Mouse (Mus musculus) midbrain, embryonic 14.5 days (tissue): Measurements from ENCODE around the gene Lpcat3. TPM values are rescaled to one million over a fixed set of nuclear protein-coding genes. Genes with fewer than 3 reads are reported as not detected.

Source experiments
- ATAC-seq: fragments of 200-750 bp; cut with Nextera tagmentation; 2 replicates; pipeline ENCODE4 v1.8.0; 2017; ENCODE audit warnings: moderate number of reproducible peaks, moderate library complexity; ENCODE audit not compliant: low FRiP score, low TSS enrichment
- DNase-seq: peaks from one replicate; pipeline ENCODE4 v3.0.0-alpha.2; 2015
- H3K27ac ChIP-seq: fragments of 300-500 bp; sonication (generic); replicated peaks from 2 replicates; pipeline ENCODE4 v1.5.1; 2014; ENCODE audit warnings: mild to moderate bottlenecking, low read depth, low read length, moderate library complexity
- H3K27me3 ChIP-seq: fragments of 300-500 bp; sonication (generic); 2 replicates; pipeline ENCODE4 v1.6.1; 2014; ENCODE audit warnings: low read length, control low read depth, mixed read lengths; ENCODE audit not compliant: control insufficient read depth, insufficient read depth
- H3K36me3 ChIP-seq: fragments of 300-500 bp; sonication (generic); 2 replicates; pipeline ENCODE4 v1.6.1; 2014; ENCODE audit warnings: low read length, control low read depth; ENCODE audit not compliant: control insufficient read depth, insufficient read depth
- H3K4me1 ChIP-seq: fragments of 300-500 bp; sonication (generic); 2 replicates; pipeline ENCODE4 v1.6.1; 2014; ENCODE audit warnings: mild to moderate bottlenecking, antibody characterized with exemption, low read length, control low read depth; ENCODE audit not compliant: control insufficient read depth, insufficient read depth
- H3K4me2 ChIP-seq: fragments of 300-500 bp; sonication (generic); 2 replicates; pipeline ENCODE4 v1.6.1; 2014; ENCODE audit warnings: mild to moderate bottlenecking, low read length, moderate library complexity
- H3K4me3 ChIP-seq: fragments of 300-500 bp; sonication (generic); replicated peaks from 2 replicates; pipeline ENCODE4 v1.5.1; 2014; ENCODE audit warnings: low read depth, low read length
- H3K9ac ChIP-seq: fragments of 300-500 bp; sonication (generic); replicated peaks from 2 replicates; pipeline ENCODE4 v1.6.1; 2014; ENCODE audit warnings: mild to moderate bottlenecking, low read length, moderate library complexity
- H3K9me3 ChIP-seq: fragments of 300-500 bp; sonication (generic); 2 replicates; pipeline ENCODE4 v1.6.1; 2016; ENCODE audit warnings: low read length, control low read depth, mixed read lengths; ENCODE audit not compliant: control insufficient read depth
- WGBS: fragments of 180-500 bp; shearing (Covaris S2); extraction: QIAGEN DNeasy Blood & Tissue Kit; methylation state at CpG from one replicate; pipeline ENCODE4 v1.1.7; 2014; 5-methylcytosine and 5-hydroxymethylcytosine counted together
- polyA plus RNA-seq: library from polyadenylated mRNA; unstranded; fragments of >200 nt; fragmentation: Nextera tagmentation; extraction: Ambion mirVana; gene quantifications from 2 replicates; pipeline ENCODE4 v1.2.1, GENCODE M21; 2014

Gene Lpcat3
- polyA plus RNA-seq, 1 experiment from 2014 or later: 34.6 TPM

GRCm38 (mm10) chr6:124708289-124708889, 45.6 kb downstream of the Lpcat3 start:
- 96% methylated on average over 10 of the region's 10 CpGs for WGBS

GRCm38 (mm10) chr6:124711824-124712782, 49.3 kb downstream of the Lpcat3 start, which contains the start of the genes Emg1 and Phb2:
Emg1 (minus strand) TSS chr6:124712178.
Phb2 (plus strand) TSS chr6:124712336.
- H3K4me1 ChIP-seq: peaks cover 28% of the 10 kb centered on the region
- WGBS: under 1% methylated on average over 74 of the region's 76 CpGs
- H3K36me3 ChIP-seq: peaks cover 45% of the 10 kb centered on the region
- H3K27ac ChIP-seq: peak within 1 kb of the TSS; percentile 81
- peak within 1 kb of the TSS; percentile 66 for H3K4me2 ChIP-seq
- no peaks in the 10 kb centered on the region for H3K27me3 ChIP-seq
- H3K9me3 ChIP-seq: no peaks in the 10 kb centered on the region
- peak within 1 kb of the TSS; percentile 90 for H3K9ac ChIP-seq
- DNase-seq (peak; percentile 99), ATAC-seq (peak; percentile 98)
- H3K4me3 ChIP-seq: peak within 1 kb of the TSS; percentile 94

More at GRCm38 (mm10) chr6:124708289-124708889, 45.6 kb downstream of the Lpcat3 start:
- Histone ChIP-seq H3K9ac (no peak overlapping the region), H3K4me1 (peaks cover 24% of the 10 kb centered on the region), H3K9me3 (no peaks in the 10 kb centered on the region), H3K27ac (no peak overlapping the region), H3K27me3 (no peaks in the 10 kb centered on the region), H3K36me3 (peaks cover 40% of the 10 kb centered on the region), H3K4me2 (no peak overlapping the region), H3K4me3 (no peak overlapping the region)
- no peak for DNase-seq
- ATAC-seq: no peak

DNA sequence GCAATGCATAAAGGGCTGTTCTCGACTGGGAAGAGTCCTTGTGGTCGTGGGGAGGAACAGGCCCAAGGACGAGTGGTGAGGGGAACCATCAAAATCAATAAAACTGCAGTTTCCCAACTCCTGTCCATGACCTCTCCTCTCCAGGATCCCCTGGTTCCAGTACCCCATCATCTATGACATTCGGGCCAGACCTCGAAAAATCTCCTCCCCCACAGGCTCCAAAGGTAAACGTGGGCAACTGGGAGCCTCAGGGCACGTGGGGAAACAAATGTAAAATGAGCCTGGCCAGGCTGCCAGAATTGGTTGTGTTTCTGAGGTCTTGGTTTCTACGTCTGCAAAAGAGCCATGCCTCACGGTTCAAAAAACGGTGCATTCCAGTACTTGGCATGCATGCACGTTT, 50.1 kb downstream of the Lpcat3 start:
- Histone ChIP-seq H3K36me3 (peaks cover 49% of the 10 kb centered on the region), H3K4me1 (peaks cover 28% of the 10 kb centered on the region), H3K4me2 (peak overlapping the region; percentile 66), H3K27ac (no peak overlapping the region), H3K9me3 (no peaks in the 10 kb centered on the region), H3K9ac (peak overlapping the region; percentile 90), H3K4me3 (peak overlapping the region; percentile 94), H3K27me3 (no peaks in the 10 kb centered on the region)
- 23% methylated on average over 11 of the region's 11 CpGs for WGBS
- DNase-seq (no peak), ATAC-seq (no peak)

- Histone ChIP-seq H3K4me1 (peaks cover 10% of the 10 kb centered on the region), H3K27ac (no peak overlapping the region), H3K27me3 (no peaks in the 10 kb centered on the region), H3K36me3 (peaks cover 42% of the 10 kb centered on the region), H3K9me3 (no peaks in the 10 kb centered on the region), H3K9ac (no peak overlapping the region), H3K4me3 (no peak overlapping the region), H3K4me2 (no peak overlapping the region)
- DNase-seq (peak; percentile 81), ATAC-seq (no peak)
- WGBS: 62% methylated on average over 20 of the region's 20 CpGs
These were observed 54.1 kb downstream of the Lpcat3 start for GRCm38 (mm10) chr6:124716864-124717490.

DNA sequence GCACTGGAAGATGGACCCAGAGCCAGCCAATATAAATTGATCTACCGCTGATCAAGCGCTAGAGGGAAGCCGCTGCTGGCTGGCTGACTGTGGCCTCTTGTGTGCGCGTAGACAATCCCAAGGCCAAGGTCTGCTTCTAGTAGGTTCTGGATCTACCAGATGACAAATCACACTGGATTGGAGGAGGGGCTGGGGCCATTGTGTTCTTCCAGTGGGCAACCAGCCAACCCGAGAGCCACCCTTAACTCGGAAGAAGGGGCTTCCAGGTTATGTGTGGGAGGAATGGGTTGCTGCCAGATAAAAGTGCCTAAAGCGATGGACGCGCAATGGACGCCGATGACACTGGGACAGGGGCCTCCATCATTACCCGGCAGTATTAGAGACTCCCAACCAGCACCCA, 55.1 kb downstream of the Lpcat3 start:
- H3K4me1 ChIP-seq: peaks cover 8% of the 10 kb centered on the region
- ATAC-seq (no peak), DNase-seq (no peak)
- H3K9ac ChIP-seq: no peak overlapping the region
- no peak overlapping the region for H3K4me3 ChIP-seq
- H3K27ac ChIP-seq: no peak overlapping the region
- WGBS: 89% methylated on average over 13 of the region's 13 CpGs
- H3K9me3 ChIP-seq: no peaks in the 10 kb centered on the region
- H3K36me3 ChIP-seq: peaks cover 42% of the 10 kb centered on the region
- no peak overlapping the region for H3K4me2 ChIP-seq
- H3K27me3 ChIP-seq: no peaks in the 10 kb centered on the region

DNA sequence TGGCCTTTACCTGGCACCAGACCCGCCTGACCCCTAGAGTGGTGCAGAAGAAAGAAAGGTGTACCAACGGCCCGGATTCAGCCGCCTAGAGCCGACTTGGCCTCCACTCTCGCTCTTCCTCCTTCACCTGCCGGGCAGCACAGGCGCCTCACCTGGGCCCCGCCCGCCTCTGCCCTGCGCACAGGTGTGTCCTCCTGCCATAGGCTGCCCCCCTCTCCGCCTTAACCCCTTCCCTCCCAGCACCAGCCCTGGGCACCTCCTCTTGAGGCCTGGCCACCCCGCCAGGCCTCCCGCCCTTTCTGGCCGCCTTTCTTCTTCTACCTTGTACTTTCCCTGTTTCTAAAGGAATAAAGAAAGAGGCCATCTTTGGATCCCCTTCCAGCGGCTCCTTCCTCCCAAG, 55.9 kb downstream of the Lpcat3 start:
- H3K4me1 ChIP-seq: peaks cover under 1% of the 10 kb centered on the region; the same call in 1 of the 2 replicates
- no peak overlapping the region for H3K9ac ChIP-seq

DNA sequence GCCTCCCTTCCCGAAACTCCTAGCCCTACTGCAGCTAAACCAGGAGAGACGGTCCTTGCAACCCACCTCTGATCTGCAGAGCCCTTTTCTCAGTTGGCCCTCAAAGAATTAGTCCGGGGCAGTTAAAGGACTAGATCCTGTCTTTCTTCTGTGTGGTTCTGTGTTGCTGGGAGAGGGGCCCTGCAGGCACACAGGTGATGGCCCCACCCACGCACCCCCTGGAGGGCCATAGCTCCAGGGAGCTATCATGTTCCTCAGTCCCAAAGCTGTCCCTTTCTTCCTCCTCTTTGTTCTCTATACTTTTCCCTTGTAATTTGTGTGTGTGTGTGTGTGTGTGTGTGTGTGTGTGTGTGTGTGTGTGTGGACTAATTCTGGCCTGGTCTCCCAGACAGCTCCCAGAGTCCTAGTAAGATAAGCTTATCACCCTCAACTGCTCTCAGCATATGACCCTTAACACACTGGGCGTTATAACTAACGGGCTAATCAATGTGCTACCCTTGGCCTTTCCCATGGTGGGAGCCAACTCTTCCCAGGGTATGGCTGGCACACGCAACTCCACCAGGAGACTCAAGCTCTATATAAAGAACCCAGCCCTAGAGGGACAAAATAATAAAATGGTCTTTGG, 56.6 kb downstream of the Lpcat3 start:
- H3K27me3 ChIP-seq: no peaks in the 10 kb centered on the region
- no peaks in the 10 kb centered on the region for H3K4me1 ChIP-seq
- no peaks in the 10 kb centered on the region for H3K9me3 ChIP-seq
- H3K27ac ChIP-seq: no peak overlapping the region
- H3K4me2 ChIP-seq: no peak overlapping the region
- no peak overlapping the region for H3K4me3 ChIP-seq
- H3K9ac ChIP-seq: no peak overlapping the region; the same call in 1 of the 2 replicates
- H3K36me3 ChIP-seq: peaks cover 33% of the 10 kb centered on the region
- ATAC-seq (no peak), DNase-seq (no peak)
- WGBS: 80% methylated on average over 7 of the region's 7 CpGs

More for the DNA sequence above, 55.9 kb downstream of the Lpcat3 start:
- Histone ChIP-seq H3K27me3 (no peaks in the 10 kb centered on the region), H3K9me3 (no peaks in the 10 kb centered on the region), H3K27ac (no peak overlapping the region), H3K4me2 (no peak overlapping the region), H3K36me3 (peaks cover 41% of the 10 kb centered on the region), H3K4me3 (no peak overlapping the region)
- no peak for ATAC-seq
- 60% methylated on average over 16 of the region's 16 CpGs for WGBS
- DNase-seq: no peak

DNA sequence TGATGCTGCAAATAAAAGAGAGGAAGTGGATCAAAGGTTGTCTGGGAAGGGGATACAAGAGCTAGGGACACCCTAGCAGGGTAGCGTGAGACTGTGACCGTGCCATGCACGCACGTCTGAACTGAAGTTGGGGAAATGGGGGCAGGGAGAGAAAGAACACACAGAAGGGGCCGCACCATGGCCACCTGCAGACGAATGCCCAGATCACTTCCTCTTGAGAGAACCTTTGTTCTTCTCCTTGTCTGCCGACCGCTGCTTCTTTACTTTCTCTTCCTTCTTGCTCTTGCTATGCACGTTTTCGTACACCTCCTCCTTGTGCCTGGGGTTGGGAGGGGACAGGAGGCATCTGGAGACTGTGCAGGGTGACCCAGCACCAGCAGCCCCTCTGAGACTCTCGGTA, 58.1 kb downstream of the Lpcat3 start:
- Histone ChIP-seq H3K4me3 (no peak overlapping the region), H3K4me2 (no peak overlapping the region), H3K27me3 (no peaks in the 10 kb centered on the region), H3K27ac (no peak overlapping the region), H3K9me3 (no peaks in the 10 kb centered on the region), H3K36me3 (peaks cover 20% of the 10 kb centered on the region), H3K4me1 (no peaks in the 10 kb centered on the region), H3K9ac (no peak overlapping the region)
- DNase-seq (no peak), ATAC-seq (no peak)
- WGBS: 71% methylated on average over 11 of the region's 11 CpGs
